Mouse (Mus musculus) cerebellum, adult 8-10 months (tissue): ENCODE measurements around the gene Tbc1d30.
"Not testable (repeated sequence)": the region's sequence is repeated elsewhere in the genome, so short reads cannot be mapped to it uniquely, and the experiment has no call there.

Source experiments
- DNase-seq: peaks from one replicate; pipeline ENCODE4 v3.0.0; 2022

Gene Tbc1d30

GRCm38 (mm10) chr10:121364801-121365564 lies 13.9 kb upstream of the Tbc1d30 start, which contains the start of gene Gns:
Gns (plus strand) TSS chr10:121365090.
- DNase-seq: peak; percentile 85

DNA sequence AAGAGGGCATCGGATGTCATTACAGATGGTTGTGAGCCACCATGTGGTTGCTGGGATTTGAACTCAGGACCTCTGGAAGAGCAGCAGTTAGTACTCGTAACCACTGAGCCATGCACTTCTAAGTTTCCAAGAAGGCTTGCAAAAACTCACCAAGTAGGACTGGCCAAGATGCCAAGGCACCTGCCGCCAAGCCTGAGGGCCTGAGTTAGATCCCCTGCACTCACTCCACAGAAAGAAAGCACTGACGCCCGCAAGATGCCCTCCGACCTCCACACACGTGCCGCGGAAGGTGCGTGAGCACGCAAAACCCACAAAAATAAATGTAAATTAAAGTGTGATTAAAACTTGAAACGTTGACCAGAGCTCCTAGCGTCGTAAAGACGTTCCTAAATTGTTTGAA lies 13.2 kb upstream of the Tbc1d30 start:
- DNase-seq: peak; percentile 29

DNA sequence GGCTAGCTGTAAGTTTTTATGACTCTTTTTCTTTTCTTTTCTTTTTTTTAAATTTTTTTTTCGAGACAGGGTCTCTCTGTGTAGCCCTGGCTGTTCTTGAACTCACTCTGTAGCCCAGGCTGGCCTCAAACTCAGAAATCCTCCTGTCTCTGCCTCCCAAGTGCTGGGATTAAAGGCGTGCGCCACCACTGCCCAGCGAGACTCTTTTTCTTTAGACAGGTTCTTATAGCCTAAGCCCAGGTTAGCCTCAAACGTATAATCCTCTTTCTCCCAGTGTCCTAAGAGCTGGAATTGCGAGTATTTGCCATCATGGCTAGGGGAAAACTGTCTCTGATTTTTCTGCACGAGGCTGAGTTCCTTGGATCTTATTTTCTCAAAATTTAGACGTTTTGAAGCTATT lies 12.1 kb upstream of the Tbc1d30 start:
- no peak for DNase-seq

- DNase-seq: no peak
These were observed 9.3 kb upstream of the Tbc1d30 start for GRCm38 (mm10) chr10:121360358-121360757.

- no peak for DNase-seq
These were observed 713 bp upstream of the Tbc1d30 start for GRCm38 (mm10) chr10:121351692-121352290.

GRCm38 (mm10) chr10:121350357-121351065 lies 567 bp downstream of the Tbc1d30 start:
- no peak for DNase-seq

GRCm38 (mm10) chr10:121349244-121349643 lies 1.8 kb downstream of the Tbc1d30 start:
- no peak for DNase-seq

GRCm38 (mm10) chr10:121343867-121344266 lies 7.2 kb downstream of the Tbc1d30 start:
- DNase-seq: no peak

DNA sequence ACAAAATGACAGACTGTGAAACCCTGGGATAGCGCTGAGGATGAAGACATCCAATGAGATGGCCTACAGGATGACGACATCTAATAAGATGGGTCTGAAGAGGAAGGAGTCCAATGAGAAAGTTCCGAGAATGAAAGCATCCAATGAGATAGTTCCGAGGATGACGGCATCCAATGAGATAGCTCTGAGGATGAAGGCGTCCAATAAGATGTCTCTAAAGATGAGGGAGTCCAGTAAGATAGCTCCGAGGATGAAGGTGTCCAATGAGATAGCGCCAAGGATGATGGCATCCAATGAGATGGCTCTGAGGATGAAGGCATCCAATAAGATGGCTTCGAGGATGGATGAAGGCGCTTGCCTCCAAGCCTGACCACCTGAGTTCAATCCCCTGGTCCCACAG lies 8.8 kb downstream of the Tbc1d30 start:
- no peak for DNase-seq

DNA sequence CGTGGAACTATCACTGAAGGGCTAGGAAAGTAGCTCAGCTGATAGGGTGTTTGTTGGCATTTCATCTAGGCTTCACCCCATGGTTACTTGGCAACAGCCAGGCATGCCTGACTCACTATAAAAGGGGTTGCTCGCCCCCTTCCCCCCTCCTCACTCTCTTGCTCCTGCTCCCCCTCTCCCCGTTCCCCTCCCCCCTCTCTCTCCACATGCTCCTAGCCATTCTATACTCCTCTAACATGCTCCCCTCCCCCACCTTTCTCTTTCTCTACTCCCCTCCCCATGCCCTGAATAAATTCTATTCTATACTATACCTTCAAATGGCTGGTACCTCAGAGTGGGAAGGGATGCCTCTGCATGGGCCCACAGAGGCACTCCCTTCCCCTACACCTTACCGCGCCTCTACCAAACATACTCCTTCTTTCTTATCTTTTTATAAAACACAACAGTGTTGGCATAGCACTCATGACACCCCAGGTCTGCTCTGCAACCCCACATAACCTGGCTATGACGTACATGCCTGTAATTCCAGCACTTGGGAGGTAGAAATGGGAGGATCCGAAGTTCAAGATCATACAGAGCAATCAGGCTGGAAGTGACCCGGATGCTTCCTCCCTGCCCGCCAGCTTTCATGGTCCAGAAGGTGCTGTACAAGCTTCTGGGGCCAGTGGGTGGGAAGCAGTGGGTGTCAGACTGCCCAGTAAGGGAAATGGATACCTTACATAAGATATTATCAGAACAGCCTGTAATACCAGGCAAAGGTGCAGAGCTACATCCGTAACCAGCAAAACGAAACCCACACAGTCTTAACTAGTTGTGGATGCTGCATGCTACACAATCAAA lies 10.1 kb downstream of the Tbc1d30 start:
- DNase-seq: no peak

- not testable (repeated sequence) for DNase-seq
These were observed 14.5 kb downstream of the Tbc1d30 start for GRCm38 (mm10) chr10:121336536-121336935.

- DNase-seq: peak; percentile 64
These were observed 16.5 kb downstream of the Tbc1d30 start for GRCm38 (mm10) chr10:121334576-121334975.

- peak; percentile 71 for DNase-seq
These were observed 20.1 kb downstream of the Tbc1d30 start for GRCm38 (mm10) chr10:121330940-121331339.

GRCm38 (mm10) chr10:121329586-121329985 lies 21.5 kb downstream of the Tbc1d30 start:
- DNase-seq: no peak

GRCm38 (mm10) chr10:121326167-121326566 lies 24.9 kb downstream of the Tbc1d30 start:
- no peak for DNase-seq

DNA sequence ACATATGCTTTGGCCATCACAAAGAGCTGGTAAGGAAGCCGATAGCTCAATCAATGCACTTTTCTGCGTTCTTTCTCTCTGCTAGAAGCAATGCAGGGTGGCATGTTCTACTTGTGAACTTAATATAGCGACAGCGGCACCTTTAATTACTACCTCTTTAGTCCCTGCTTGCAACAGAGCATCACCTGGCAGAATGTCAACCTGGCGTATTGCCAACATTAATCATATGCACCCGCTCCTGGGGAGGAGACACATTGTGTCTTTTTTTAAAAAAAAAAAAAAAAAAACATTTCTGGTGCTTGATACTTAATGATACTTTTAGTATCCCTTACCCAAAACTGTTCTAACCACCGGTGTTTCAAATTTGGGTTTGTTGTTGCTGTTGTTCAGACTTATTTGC lies 27.6 kb downstream of the Tbc1d30 start:
- no peak for DNase-seq

GRCm38 (mm10) chr10:121318397-121318950 lies 32.6 kb downstream of the Tbc1d30 start:
- no peak for DNase-seq

DNA sequence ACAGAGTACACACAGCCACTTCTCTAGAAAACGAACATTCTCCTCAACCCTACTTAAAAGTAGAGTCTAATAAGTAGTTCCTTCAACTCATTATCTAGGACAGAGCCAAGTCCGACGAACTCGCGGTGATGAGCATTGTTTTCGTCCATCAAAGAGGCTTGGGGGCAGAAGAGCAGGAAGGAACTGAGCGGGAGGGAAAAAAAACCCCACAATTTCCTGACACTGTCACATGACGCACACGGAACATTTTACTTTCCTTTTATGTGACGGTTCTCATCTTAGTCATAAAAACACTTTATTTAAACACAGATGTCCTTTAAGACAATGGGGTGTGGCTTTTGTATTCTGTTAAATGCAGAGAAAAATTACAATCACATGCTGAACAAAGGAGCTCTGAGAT lies 34.7 kb downstream of the Tbc1d30 start:
- no peak for DNase-seq

DNA sequence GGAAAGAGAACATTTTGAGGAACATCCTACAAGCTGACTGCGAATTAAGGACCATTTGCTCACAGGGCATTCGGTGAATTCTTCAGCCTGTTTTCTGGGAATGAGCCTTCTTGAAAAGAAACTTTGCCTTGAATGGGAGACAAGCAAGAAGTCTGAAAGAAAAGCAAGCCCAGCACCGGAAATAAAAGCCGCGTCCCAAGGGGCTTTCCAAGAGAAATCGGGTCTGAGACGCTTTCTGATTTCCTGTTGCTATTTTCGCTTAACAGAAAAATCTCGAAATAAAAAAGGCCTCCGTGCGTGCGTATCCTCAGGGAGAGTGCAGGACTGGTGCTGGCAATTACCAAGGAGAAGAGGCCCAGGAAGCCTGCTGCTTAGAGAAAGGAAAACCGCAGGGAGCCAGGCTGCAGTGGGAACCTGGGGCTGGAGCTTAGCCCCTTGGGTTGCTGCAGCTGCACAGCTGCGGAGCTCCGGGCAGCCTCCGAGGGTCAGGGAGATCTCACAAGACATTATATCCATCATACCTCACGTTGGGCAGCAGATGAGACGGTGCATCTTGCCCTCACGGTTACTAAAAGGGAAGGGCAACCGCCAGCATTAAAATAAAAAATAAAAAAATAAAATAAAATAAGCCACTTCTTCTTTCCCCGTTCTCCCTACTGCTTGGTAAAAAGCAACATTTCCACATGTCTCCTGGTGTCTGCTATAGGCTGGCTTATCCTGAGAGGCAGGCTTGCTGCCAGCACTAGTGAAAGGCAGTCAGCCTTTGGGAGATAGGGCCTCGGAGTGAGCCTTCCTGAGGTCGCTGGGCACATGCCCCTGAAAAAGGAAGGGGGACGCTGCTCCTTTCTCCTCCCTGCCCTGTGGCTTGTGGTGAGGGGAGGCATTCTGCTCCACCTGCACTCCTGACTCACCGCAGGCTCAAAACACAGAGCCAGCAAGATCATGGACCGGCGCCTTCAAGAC lies 35.5 kb downstream of the Tbc1d30 start:
- DNase-seq: no peak

- DNase-seq: no peak
These were observed 36.9 kb downstream of the Tbc1d30 start for GRCm38 (mm10) chr10:121314186-121314585.

- no peak for DNase-seq
These were observed 38.0 kb downstream of the Tbc1d30 start for GRCm38 (mm10) chr10:121313049-121313448.
